Mouse (Mus musculus) neural tube, embryonic 14.5 days (tissue): Measurements from ENCODE around the gene Max. TPM values are rescaled to one million over a fixed set of nuclear protein-coding genes. Genes with fewer than 3 reads are reported as not detected.
A peak's percentile ranks its signal among the peaks of the same experiment; 100 is the strongest.

Experiments
- ATAC-seq: fragments of 200-750 bp; cut with Nextera tagmentation; 2 replicates; pipeline ENCODE4 v1.8.0; 2017; ENCODE audit warnings: low read depth, mild to moderate bottlenecking, moderate TSS enrichment, moderate library complexity
- H3K27ac ChIP-seq: fragments of 300-500 bp; sonication (generic); 2 replicates; pipeline ENCODE4 v1.5.1; 2014; ENCODE audit warnings: low read depth, mild to moderate bottlenecking, control low read depth, low read length, moderate library complexity, mixed read lengths
- H3K27me3 ChIP-seq: fragments of 300-500 bp; sonication (generic); 2 replicates; pipeline ENCODE4 v1.6.1; 2014; ENCODE audit warnings: low read length; ENCODE audit not compliant: control insufficient read depth, insufficient read depth
- H3K36me3 ChIP-seq: fragments of 300-500 bp; sonication (generic); 2 replicates; pipeline ENCODE4 v1.6.1; 2014; ENCODE audit warnings: low read length, mixed read lengths; ENCODE audit not compliant: control insufficient read depth, insufficient read depth
- H3K4me1 ChIP-seq: fragments of 300-500 bp; sonication (generic); 2 replicates; pipeline ENCODE4 v1.6.1; 2014; ENCODE audit warnings: low read length; ENCODE audit not compliant: control insufficient read depth, insufficient read depth
- H3K4me2 ChIP-seq: fragments of 300-500 bp; sonication (generic); 2 replicates; pipeline ENCODE4 v1.6.1; 2014; ENCODE audit warnings: mild to moderate bottlenecking, low read depth, low read length, control low read depth
- H3K4me3 ChIP-seq: fragments of 300-500 bp; sonication (generic); 2 replicates; pipeline ENCODE4 v1.5.1; 2014; ENCODE audit warnings: low read depth, low read length, control low read depth, mixed read lengths
- H3K9ac ChIP-seq: fragments of 300-500 bp; sonication (generic); replicated peaks from 2 replicates; pipeline ENCODE4 v1.6.1; 2014; ENCODE audit warnings: low read depth, mild to moderate bottlenecking, control low read depth, low read length, mixed read lengths
- H3K9me3 ChIP-seq: fragments of 300-500 bp; sonication (generic); 2 replicates; pipeline ENCODE4 v1.6.1; 2016; ENCODE audit warnings: low read length; ENCODE audit not compliant: control insufficient read depth
- WGBS: fragments of 180-500 bp; shearing (Covaris S2); extraction: QIAGEN DNeasy Blood & Tissue Kit; methylation state at CpG from one replicate; pipeline ENCODE4 v1.1.7; 2014; 5-methylcytosine and 5-hydroxymethylcytosine counted together
- polyA plus RNA-seq: library from polyadenylated mRNA; unstranded; fragments of >200 nt; fragmentation: Nextera tagmentation; extraction: Ambion mirVana; gene quantifications from 2 replicates; pipeline ENCODE4 v1.2.1, GENCODE M21; 2014

Max gene
- 27.2 and 64.9 TPM in 2 replicates for polyA plus RNA-seq

DNA sequence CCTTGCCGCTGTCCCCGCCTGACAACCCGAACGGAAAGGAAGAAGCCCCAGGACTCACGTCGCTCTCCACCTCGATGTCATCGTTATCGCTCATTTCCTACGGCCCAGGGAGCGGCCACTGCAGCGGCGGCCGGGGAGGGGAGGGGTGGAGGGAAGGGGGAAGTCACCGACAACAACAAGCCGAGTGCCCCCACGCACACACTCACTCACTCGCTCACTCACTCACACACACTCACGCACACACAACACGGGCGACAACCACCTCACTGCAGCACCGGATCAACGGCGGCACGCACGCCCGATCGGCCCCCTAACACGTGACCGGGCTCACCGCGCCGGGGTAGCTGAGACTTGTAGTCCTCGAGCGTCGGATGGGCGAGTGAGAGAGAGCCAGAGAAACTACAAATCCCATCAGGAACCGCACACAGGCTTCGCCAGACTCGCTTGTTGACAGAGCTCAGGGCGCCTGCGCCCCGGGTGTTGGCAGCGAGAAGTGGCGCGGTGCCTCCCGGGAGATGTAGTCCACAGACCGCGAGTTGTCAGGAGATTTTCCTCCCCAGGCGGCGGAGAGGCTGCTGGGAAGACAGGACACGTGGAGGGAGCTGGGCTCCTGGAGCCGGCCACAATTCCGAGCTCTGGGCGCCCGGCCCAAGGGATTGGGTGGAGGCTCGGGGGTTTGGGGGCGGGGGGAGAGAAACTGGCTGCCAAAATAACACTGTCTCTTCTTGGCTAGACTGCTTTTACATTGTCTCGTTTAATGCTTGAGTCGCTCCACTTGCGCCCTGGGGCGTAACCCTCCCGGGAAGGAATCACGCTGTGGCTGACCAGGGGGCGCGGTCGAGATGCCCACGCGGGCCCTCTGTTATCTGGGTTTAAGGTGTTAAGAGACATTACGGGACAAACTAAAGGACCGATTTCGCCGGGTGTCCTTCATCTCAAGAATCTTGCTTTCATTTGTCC, at the start of gene Max:
Max (minus strand) TSS at position 270 of the 960 bp plus-strand sequence.
- peak; percentile 99 for ATAC-seq
- H3K4me3 ChIP-seq = peak within 1 kb of the TSS; percentile 93
- H3K4me2 ChIP-seq = peak within 1 kb of the TSS; percentile 81
- peak within 1 kb of the TSS; percentile 76 for H3K9ac ChIP-seq
- under 1% methylated on average over 72 of the region's 73 CpGs for WGBS
- H3K4me1 ChIP-seq = peaks cover 4% of the 10 kb centered on the region; the same call in 1 of the 2 replicates
- peak within 1 kb of the TSS; percentile 71 for H3K27ac ChIP-seq
- H3K36me3 ChIP-seq = 0 out of 2 replicates have a peak, but pooled peaks cover 3% of the 10 kb centered on the region
- H3K27me3 ChIP-seq = no peaks in the 10 kb centered on the region
- H3K9me3 ChIP-seq = no peaks in the 10 kb centered on the region

DNA sequence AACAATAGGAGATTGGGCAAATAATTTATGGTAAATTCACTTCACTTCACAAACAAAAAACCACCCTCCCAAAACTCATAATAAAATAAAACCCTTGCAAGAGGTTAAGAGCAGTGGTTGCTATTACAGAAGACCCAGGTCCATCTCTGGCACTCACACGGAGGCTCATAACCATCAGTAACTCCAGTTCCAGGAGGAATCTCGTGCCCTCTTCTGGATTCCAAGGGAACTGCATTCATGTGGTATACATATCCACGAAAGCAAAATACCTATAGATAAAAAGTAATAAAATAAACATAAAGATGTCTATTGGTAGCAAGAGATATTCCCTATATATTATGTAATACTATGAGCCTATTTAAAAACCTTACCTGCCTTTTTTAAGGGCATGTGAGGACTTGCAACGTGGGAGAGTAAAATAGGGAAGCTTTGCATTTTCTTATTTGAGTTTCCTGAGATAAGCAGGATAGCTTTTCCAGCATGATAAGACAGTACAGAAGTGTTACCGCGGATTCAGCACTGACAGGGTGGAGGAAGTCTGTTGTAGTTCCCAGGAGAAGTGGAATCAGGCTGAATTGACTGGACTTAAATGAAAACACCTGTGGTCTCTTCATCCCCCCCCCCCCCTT, 49.2 kb upstream of the Max start:
- 67% methylated on average over 6 of the region's 6 CpGs for WGBS
- Histone ChIP-seq H3K4me3 (no peak overlapping the region), H3K4me1 (no peaks in the 10 kb centered on the region), H3K27me3 (no peaks in the 10 kb centered on the region), H3K9ac (no peak overlapping the region), H3K4me2 (no peak overlapping the region), H3K27ac (no peak overlapping the region), H3K36me3 (no peaks in the 10 kb centered on the region), H3K9me3 (no peaks in the 10 kb centered on the region)
- ATAC-seq = no peak

DNA sequence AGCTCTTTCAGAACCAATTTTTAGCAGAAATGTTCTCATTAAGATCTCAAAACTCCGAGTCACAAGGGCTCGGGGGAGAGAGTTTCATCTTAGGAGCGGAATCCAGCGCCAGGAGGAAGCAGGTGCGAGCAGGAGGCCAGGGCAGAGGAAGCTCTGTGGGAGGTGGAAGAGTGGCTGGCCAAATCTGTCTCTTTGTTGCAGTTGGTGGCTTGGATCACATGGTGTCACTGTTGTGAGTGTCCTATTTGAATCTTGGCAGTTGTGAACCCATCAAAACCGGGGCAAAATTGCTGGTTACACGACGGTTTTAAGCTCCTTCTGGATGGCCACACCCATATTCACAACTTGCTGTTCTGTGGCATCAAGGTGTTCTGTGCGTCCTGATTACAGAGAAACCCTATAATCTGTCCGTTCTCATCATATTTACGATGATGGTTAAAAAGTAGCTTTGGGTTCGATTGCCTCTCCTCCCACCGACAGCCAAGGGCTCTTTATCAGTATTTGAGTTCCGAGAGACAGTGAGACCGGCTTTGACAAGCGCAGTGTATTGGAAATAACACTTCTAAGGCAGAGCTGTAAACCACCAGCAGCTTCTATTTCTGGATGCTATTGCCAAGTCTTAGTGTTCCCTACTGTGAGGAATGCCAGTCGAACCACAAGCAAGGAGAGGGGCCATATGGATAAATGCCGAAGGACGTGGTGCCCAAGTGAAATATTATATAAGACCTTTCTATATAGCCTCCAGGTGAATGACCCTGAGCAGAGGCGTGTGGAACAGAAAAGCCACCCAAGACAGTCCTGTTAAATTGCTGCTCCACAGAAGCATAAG, 47.4 kb upstream of the Max start:
- Histone ChIP-seq H3K9me3 (no peaks in the 10 kb centered on the region), H3K4me3 (no peak overlapping the region), H3K9ac (no peak overlapping the region), H3K36me3 (no peaks in the 10 kb centered on the region), H3K4me1 (0 out of 2 replicates have a peak, but pooled peaks cover 3% of the 10 kb centered on the region), H3K4me2 (no peak overlapping the region), H3K27me3 (no peaks in the 10 kb centered on the region), H3K27ac (no peak overlapping the region)
- 58% methylated on average over 20 of the region's 20 CpGs for WGBS
- ATAC-seq = no peak

DNA sequence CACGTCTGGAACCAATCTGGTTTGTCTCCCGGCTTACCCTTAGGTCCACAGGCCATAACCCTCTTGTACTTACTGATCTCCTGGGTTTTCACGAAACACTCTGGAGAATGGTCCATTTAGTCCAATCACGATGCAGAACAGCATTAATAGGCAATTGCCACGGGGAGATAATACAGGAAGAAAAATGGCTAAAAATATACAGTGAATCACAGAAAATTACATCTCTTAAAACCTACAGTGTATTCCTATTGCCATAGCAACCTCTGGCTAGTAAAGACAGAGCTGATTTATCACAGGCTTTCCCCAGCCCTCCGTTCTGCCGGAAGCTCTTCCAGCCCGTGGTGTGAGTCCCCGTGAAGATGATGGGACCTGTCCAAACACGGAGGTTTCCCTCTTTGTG, 42.9 kb upstream of the Max start:
- H3K4me3 ChIP-seq = no peak overlapping the region
- no peaks in the 10 kb centered on the region for H3K9me3 ChIP-seq
- 33% methylated on average over 10 of the region's 10 CpGs for whole genome bisulfite sequencing
- no peaks in the 10 kb centered on the region for H3K36me3 ChIP-seq
- no peak overlapping the region for H3K4me2 ChIP-seq
- no peak overlapping the region for H3K27ac ChIP-seq
- peaks cover 6% of the 10 kb centered on the region; the same call in 1 of the 2 replicates for H3K4me1 ChIP-seq
- no peaks in the 10 kb centered on the region for H3K27me3 ChIP-seq
- no peak for ATAC-seq
- no peak overlapping the region for H3K9ac ChIP-seq

DNA sequence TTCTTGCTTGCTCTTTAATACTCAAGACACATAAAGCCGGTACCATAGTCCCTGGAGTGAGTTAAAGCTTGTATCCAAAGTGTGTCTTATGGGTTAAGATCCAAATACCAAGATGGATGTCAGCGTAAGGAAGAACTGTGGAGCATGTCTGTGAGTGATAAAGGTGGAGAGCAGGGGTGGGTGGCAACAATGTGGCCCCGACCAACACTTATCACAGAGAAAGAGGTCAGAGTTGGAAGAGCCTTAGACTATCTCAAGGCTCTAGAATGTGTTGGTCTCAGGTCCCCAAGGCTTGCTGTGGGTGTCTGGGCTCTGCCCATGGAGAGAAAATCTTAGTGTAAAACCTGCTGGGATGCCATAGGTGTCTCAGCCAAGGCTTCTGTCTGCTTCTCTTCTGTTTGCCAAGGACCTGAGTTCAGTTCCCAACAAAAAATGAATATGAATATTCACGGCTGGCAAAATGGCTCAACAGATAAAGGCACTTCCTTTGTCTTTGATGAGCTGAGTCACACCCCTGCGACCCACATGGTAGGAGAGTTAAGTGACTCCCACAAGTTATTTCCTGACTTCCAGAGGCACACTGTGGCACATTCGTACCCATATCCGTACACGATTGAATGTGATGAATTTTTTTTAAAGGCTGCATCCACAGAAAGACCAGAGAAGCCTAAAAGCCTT, 40.7 kb upstream of the Max start:
- Histone ChIP-seq H3K4me3 (no peak overlapping the region), H3K9me3 (no peaks in the 10 kb centered on the region), H3K36me3 (no peaks in the 10 kb centered on the region), H3K4me2 (no peak overlapping the region), H3K27ac (no peak overlapping the region), H3K9ac (no peak overlapping the region), H3K27me3 (no peaks in the 10 kb centered on the region), H3K4me1 (peaks cover 6% of the 10 kb centered on the region; the same call in 1 of the 2 replicates)
- WGBS = 88% methylated on average over 8 of the region's 8 CpGs
- no peak for ATAC-seq

DNA sequence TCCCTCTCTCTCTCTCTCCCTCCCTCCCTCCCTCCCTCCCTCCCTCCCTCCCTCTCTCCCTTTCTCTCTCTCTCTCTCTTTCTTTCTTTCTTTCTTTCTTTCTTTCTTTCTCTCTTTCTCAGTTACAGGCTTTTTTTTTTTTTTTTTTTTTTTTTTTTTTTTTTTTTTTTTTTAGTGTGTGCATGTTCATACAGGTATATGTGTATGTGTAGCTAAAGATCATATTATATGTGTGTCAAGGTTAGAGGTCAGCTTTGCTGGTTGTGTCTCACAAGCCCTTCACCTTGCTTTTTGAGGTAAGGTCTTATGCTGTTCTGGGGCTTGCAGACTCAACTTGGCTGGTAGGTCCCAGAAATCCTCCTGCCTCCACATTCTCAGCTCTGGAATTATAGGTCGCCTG, 39.3 kb upstream of the Max start:
- ATAC-seq = no peak
- no peak overlapping the region for H3K9ac ChIP-seq
- H3K4me2 ChIP-seq = no peak overlapping the region
- H3K4me1 ChIP-seq = peaks cover 6% of the 10 kb centered on the region; the same call in 1 of the 2 replicates
- H3K27ac ChIP-seq = no peak overlapping the region
- no peaks in the 10 kb centered on the region for H3K27me3 ChIP-seq
- WGBS = 82% methylated on average over 1 of the region's 1 CpGs
- H3K36me3 ChIP-seq = no peaks in the 10 kb centered on the region
- H3K4me3 ChIP-seq = no peak overlapping the region
- H3K9me3 ChIP-seq = no peaks in the 10 kb centered on the region

DNA sequence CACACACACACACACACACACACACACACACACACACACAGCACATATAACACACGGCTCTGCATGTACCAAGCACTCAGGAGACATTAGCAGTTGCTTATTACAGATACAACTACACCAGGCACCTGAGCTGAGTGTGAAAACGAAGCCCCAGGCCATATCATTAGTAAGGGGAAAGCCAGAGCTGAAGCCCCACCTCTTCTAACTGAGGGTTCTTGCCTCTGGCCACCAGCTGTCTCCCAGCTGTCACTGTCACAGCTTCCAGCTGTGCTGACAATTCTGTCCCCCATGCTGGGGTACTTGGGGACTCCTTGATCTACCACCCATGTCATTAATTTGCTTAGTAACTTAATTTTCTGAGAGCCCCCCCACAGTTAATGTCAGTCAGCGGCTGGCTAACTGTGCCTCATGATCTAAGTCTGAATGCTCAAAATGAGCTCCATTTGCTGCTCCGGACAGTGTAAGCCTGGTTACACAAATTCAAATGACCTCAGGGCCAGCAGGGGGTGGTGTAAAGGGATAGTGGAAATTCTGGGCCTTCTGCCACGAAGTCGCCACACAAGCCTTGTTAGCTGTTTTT, 38.8 kb upstream of the Max start:
- no peak overlapping the region for H3K4me2 ChIP-seq
- H3K4me3 ChIP-seq = no peak overlapping the region
- no peaks in the 10 kb centered on the region for H3K36me3 ChIP-seq
- H3K4me1 ChIP-seq = peaks cover 6% of the 10 kb centered on the region; the same call in 1 of the 2 replicates
- no peak overlapping the region for H3K27ac ChIP-seq
- 8% methylated on average over 6 of the region's 6 CpGs for WGBS
- no peaks in the 10 kb centered on the region for H3K9me3 ChIP-seq
- H3K27me3 ChIP-seq = no peaks in the 10 kb centered on the region
- peak; percentile 82 for ATAC-seq
- no peak overlapping the region for H3K9ac ChIP-seq

DNA sequence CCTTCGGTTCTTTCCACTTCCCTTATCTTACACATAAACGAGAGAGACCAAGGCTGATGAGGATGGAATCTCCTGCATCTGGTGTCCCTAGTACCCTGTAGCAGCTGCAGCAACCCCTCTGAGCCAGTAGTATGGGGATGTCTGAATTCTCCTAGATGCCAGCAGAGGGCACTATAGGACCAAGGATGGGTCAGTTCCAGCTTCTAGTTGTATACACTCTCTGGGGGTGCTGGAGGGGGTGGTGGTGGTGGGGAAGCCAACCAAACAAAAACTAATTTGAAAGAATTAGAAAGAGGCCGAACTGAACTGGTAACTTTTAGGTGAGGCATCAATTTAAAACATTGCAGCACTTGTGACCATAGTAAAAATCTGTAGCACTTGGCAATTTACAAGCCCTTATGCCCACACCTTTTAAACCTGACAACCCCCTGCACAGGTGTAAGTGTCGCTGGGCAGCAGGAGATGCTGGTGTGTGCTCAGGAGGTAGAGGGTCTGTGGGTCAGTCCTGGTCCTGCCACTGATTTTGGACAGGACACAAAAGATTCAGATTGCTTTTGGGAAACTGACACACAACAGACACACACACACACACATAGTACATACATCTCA, 38.2 kb upstream of the Max start:
- no peaks in the 10 kb centered on the region for H3K27me3 ChIP-seq
- H3K4me3 ChIP-seq = no peak overlapping the region
- no peaks in the 10 kb centered on the region for H3K9me3 ChIP-seq
- 25% methylated on average over 4 of the region's 4 CpGs for WGBS
- H3K27ac ChIP-seq = no peak overlapping the region
- H3K4me1 ChIP-seq = peaks cover 6% of the 10 kb centered on the region; the same call in 1 of the 2 replicates
- peak; percentile 93 for ATAC-seq
- no peak overlapping the region for H3K4me2 ChIP-seq
- no peaks in the 10 kb centered on the region for H3K36me3 ChIP-seq
- no peak overlapping the region for H3K9ac ChIP-seq
